Mouse (Mus musculus): Measurements from ENCODE around the gene Apc2. TPM values are rescaled to one million over a fixed set of nuclear protein-coding genes. Genes with fewer than 3 reads are reported as not detected.
A peak's percentile ranks its signal among the peaks of the same experiment; 100 is the strongest.
"Not testable (repeated sequence)": the region's sequence is repeated elsewhere in the genome, so short reads cannot be mapped to it uniquely, and the experiment has no call there.

Gene Apc2
- 0.74 and 0.78 TPM in 2 replicates for polyA plus RNA-seq (2016; fragmentation: Nextera tagmentation; extraction: Ambion mirVana)

GRCm38 (mm10) chr10:80295618-80296425, at the start of gene Apc2:
Gene Apc2, plus strand, starts transcription at chr10:80295977.
- peaks cover 52% of the 10 kb centered on the region for H3K4me1 ChIP-seq
- H3K9me3 ChIP-seq: no peaks in the 10 kb centered on the region
- H3K27me3 ChIP-seq (ENCODE audit: insufficient read depth, poor library complexity, severe bottlenecking): peaks cover 46% of the 10 kb centered on the region
- 1% methylated on average over 26 of the region's 26 CpGs for WGBS
- peak within 1 kb of the TSS; percentile 66 for H3K27ac ChIP-seq
- DNase-seq (ENCODE audit: low spot score): peak; percentile 89
- peaks cover 21% of the 10 kb centered on the region for H3K36me3 ChIP-seq
- peak within 1 kb of the TSS; percentile 91 for H3K4me3 ChIP-seq

- Histone ChIP-seq H3K4me3 (no peak overlapping the region), H3K27me3 (ENCODE audit: insufficient read depth, poor library complexity, severe bottlenecking) (no peaks in the 10 kb centered on the region), H3K9me3 (no peaks in the 10 kb centered on the region), H3K27ac (no peak overlapping the region), H3K36me3 (peaks cover 29% of the 10 kb centered on the region), H3K4me1 (peaks cover 34% of the 10 kb centered on the region)
- DNase-seq (ENCODE audit: low spot score): no peak
- WGBS: 55% methylated on average over 6 of the region's 6 CpGs
Measured at GRCm38 (mm10) chr10:80247849-80248248, 47.9 kb upstream of the Apc2 start.

GRCm38 (mm10) chr10:80248437-80248836, 47.3 kb upstream of the Apc2 start:
- H3K27ac ChIP-seq; H3K9me3 ChIP-seq; DNase-seq (ENCODE audit: low spot score); H3K27me3 ChIP-seq (ENCODE audit: insufficient read depth, poor library complexity, severe bottlenecking): not testable (repeated sequence)
- 56% methylated on average over 3 of the region's 3 CpGs for WGBS
- Histone ChIP-seq H3K4me1 (peaks cover 33% of the 10 kb centered on the region), H3K4me3 (peak overlapping the region; percentile 87), H3K36me3 (peaks cover 28% of the 10 kb centered on the region)

- under 1% methylated on average over 53 of the region's 53 CpGs for WGBS
- peak within 1 kb of the TSS; percentile 87 for H3K4me3 ChIP-seq
- H3K9me3 ChIP-seq: no peaks in the 10 kb centered on the region
- no peaks in the 10 kb centered on the region for H3K27me3 ChIP-seq (ENCODE audit: insufficient read depth, poor library complexity, severe bottlenecking)
- H3K4me1 ChIP-seq: peaks cover 33% of the 10 kb centered on the region
- H3K36me3 ChIP-seq: peaks cover 28% of the 10 kb centered on the region
- peak within 1 kb of the TSS; percentile 96 for H3K27ac ChIP-seq
- DNase-seq (ENCODE audit: low spot score): peak; percentile 96
Measured at GRCm38 (mm10) chr10:80248971-80249640, 46.7 kb upstream of the Apc2 start, which contains the start of gene Ndufs7. Gene Ndufs7, plus strand, starts transcription at chr10:80249121.

GRCm38 (mm10) chr10:80250059-80250458, 45.7 kb upstream of the Apc2 start:
- H3K9me3 ChIP-seq: no peaks in the 10 kb centered on the region
- no peaks in the 10 kb centered on the region for H3K27me3 ChIP-seq (ENCODE audit: insufficient read depth, poor library complexity, severe bottlenecking)
- peak overlapping the region; percentile 87 for H3K4me3 ChIP-seq
- 37% methylated on average over 2 of the region's 2 CpGs for WGBS
- peaks cover 31% of the 10 kb centered on the region for H3K36me3 ChIP-seq
- H3K27ac ChIP-seq: peak overlapping the region; percentile 96
- no peak for DNase-seq (ENCODE audit: low spot score)
- H3K4me1 ChIP-seq: peaks cover 33% of the 10 kb centered on the region

- WGBS: 86% methylated on average over 4 of the region's 4 CpGs
- no peaks in the 10 kb centered on the region for H3K9me3 ChIP-seq
- no peaks in the 10 kb centered on the region for H3K27me3 ChIP-seq (ENCODE audit: insufficient read depth, poor library complexity, severe bottlenecking)
- peaks cover 28% of the 10 kb centered on the region for H3K4me1 ChIP-seq
- peaks cover 36% of the 10 kb centered on the region for H3K36me3 ChIP-seq
- 0 out of 2 replicates have a peak overlapping the region, but pooled peaks have one; percentile 0 for H3K27ac ChIP-seq
- peak overlapping the region; percentile 87; the same call in 1 of the 2 replicates for H3K4me3 ChIP-seq
- DNase-seq (ENCODE audit: low spot score): no peak
Measured at GRCm38 (mm10) chr10:80250573-80250972, 45.2 kb upstream of the Apc2 start.

- Histone ChIP-seq H3K27ac (no peak overlapping the region), H3K36me3 (peaks cover 50% of the 10 kb centered on the region), H3K4me1 (peaks cover 29% of the 10 kb centered on the region), H3K9me3 (no peaks in the 10 kb centered on the region), H3K27me3 (ENCODE audit: insufficient read depth, poor library complexity, severe bottlenecking) (no peaks in the 10 kb centered on the region), H3K4me3 (no peak overlapping the region)
- DNase-seq (ENCODE audit: low spot score): no peak
Measured at GRCm38 (mm10) chr10:80252011-80252410, 43.8 kb upstream of the Apc2 start.

GRCm38 (mm10) chr10:80252493-80253274, 43.1 kb upstream of the Apc2 start:
- H3K4me1 ChIP-seq: peaks cover 29% of the 10 kb centered on the region
- no peaks in the 10 kb centered on the region for H3K9me3 ChIP-seq
- no peak for DNase-seq (ENCODE audit: low spot score)
- no peak overlapping the region for H3K4me3 ChIP-seq
- WGBS: 89% methylated on average over 11 of the region's 11 CpGs
- H3K27me3 ChIP-seq (ENCODE audit: insufficient read depth, poor library complexity, severe bottlenecking): no peaks in the 10 kb centered on the region
- H3K36me3 ChIP-seq: peaks cover 55% of the 10 kb centered on the region
- H3K27ac ChIP-seq: no peak overlapping the region

- no peaks in the 10 kb centered on the region for H3K27me3 ChIP-seq (ENCODE audit: insufficient read depth, poor library complexity, severe bottlenecking)
- H3K4me1 ChIP-seq: peaks cover 36% of the 10 kb centered on the region
- H3K36me3 ChIP-seq: peaks cover 64% of the 10 kb centered on the region
- no peak for DNase-seq (ENCODE audit: low spot score)
- WGBS: 90% methylated on average over 6 of the region's 6 CpGs
- H3K27ac ChIP-seq: no peak overlapping the region
- no peaks in the 10 kb centered on the region for H3K9me3 ChIP-seq
- H3K4me3 ChIP-seq: no peak overlapping the region
Measured at GRCm38 (mm10) chr10:80253551-80253950, 42.2 kb upstream of the Apc2 start.

- Histone ChIP-seq H3K4me3 (no peak overlapping the region), H3K36me3 (peaks cover 73% of the 10 kb centered on the region), H3K27ac (no peak overlapping the region), H3K4me1 (peaks cover 47% of the 10 kb centered on the region), H3K9me3 (no peaks in the 10 kb centered on the region), H3K27me3 (ENCODE audit: insufficient read depth, poor library complexity, severe bottlenecking) (no peaks in the 10 kb centered on the region)
- 94% methylated on average over 26 of the region's 26 CpGs for WGBS
- no peak for DNase-seq (ENCODE audit: low spot score)
Measured at GRCm38 (mm10) chr10:80254331-80255297, 41.2 kb upstream of the Apc2 start.

- H3K4me1 ChIP-seq: peaks cover 49% of the 10 kb centered on the region
- H3K4me3 ChIP-seq: no peak overlapping the region
- H3K36me3 ChIP-seq: peaks cover 73% of the 10 kb centered on the region
- H3K27ac ChIP-seq: no peak overlapping the region
- H3K27me3 ChIP-seq (ENCODE audit: insufficient read depth, poor library complexity, severe bottlenecking): no peaks in the 10 kb centered on the region
- no peaks in the 10 kb centered on the region for H3K9me3 ChIP-seq
- WGBS: 86% methylated on average over 5 of the region's 5 CpGs
- DNase-seq (ENCODE audit: low spot score): no peak
Measured at GRCm38 (mm10) chr10:80255881-80256535, 39.8 kb upstream of the Apc2 start.

Data from heart, embryonic 10.5 days (tissue).